Mouse (Mus musculus) neural tube, embryonic 10.5 days (tissue): ENCODE data around the gene Mtfp1.

Source experiments
- DNase-seq: peaks from one replicate; pipeline ENCODE4 v3.0.0-alpha.2; 2017; ENCODE audit warnings: low spot score; ENCODE audit errors: extremely low spot score

The Mtfp1 gene

GRCm38 (mm10) chr11:4083316-4084078, 11.7 kb downstream of the Mtfp1 start:
- DNase-seq = peak; percentile 53

GRCm38 (mm10) chr11:4080219-4080618, 15.0 kb downstream of the Mtfp1 start:
- DNase-seq = peak; percentile 68

GRCm38 (mm10) chr11:4078267-4078933, 16.8 kb downstream of the Mtfp1 start:
- DNase-seq = no peak

GRCm38 (mm10) chr11:4076633-4077032, 18.6 kb downstream of the Mtfp1 start:
- DNase-seq = peak; percentile 64

GRCm38 (mm10) chr11:4069664-4070063, 25.6 kb downstream of the Mtfp1 start:
- no peak for DNase-seq

GRCm38 (mm10) chr11:4064627-4065122, 30.6 kb downstream of the Mtfp1 start, which contains the start of gene Sec14l3:
Gene Sec14l3, plus strand, starts transcription at chr11:4064841.
- no peak for DNase-seq

GRCm38 (mm10) chr11:4062981-4063380, 32.3 kb downstream of the Mtfp1 start:
- DNase-seq = no peak

- DNase-seq = no peak
These were observed 32.7 kb downstream of the Mtfp1 start for GRCm38 (mm10) chr11:4062523-4062922.

GRCm38 (mm10) chr11:4060866-4061575, 34.2 kb downstream of the Mtfp1 start:
- DNase-seq = no peak

GRCm38 (mm10) chr11:4053586-4053985, 41.7 kb downstream of the Mtfp1 start:
- DNase-seq = peak; percentile 73

GRCm38 (mm10) chr11:4048438-4048837, 46.8 kb downstream of the Mtfp1 start:
- no peak for DNase-seq

GRCm38 (mm10) chr11:4047766-4048165, 47.5 kb downstream of the Mtfp1 start:
- DNase-seq = no peak

- DNase-seq = no peak
These were observed 48.7 kb downstream of the Mtfp1 start for GRCm38 (mm10) chr11:4046526-4046925.

- DNase-seq = no peak
These were observed 52.2 kb downstream of the Mtfp1 start for GRCm38 (mm10) chr11:4043081-4043480.
